Mouse (Mus musculus): ENCODE measurements around the gene Ttyh2. TPM values are rescaled to one million over a fixed set of nuclear protein-coding genes. Genes with fewer than 3 reads are reported as not detected.

The Ttyh2 gene
- polyA plus RNA-seq, 1 experiment: 130 TPM

GRCm38 (mm10) chr11:114685526-114686040, 10.4 kb downstream of the Ttyh2 start:
- Histone ChIP-seq H3K27me3 (ENCODE audit: control insufficient read depth, insufficient read depth, low read length) (no peaks in the 10 kb centered on the region), H3K36me3 (ENCODE audit: control insufficient read depth, insufficient read depth, low read length) (peaks cover 22% of the 10 kb centered on the region), H3K4me1 (ENCODE audit: control insufficient read depth, insufficient read depth, insufficient read length, low read length) (peaks cover 25% of the 10 kb centered on the region), H3K27ac (ENCODE audit: insufficient read depth, low read depth, low read length) (no peak overlapping the region), H3K4me3 (ENCODE audit: low read depth, low read length) (no peak overlapping the region)
- WGBS: 90% methylated on average over 9 of the region's 9 CpGs
- no peak for TF ChIP-seq CTCF (IDR thresholded peaks at IDR 0.05; ENCODE audit: extremely low read depth, insufficient read length, insufficient replicate concordance, low read depth, low read length)
- no peak for TF ChIP-seq POLR2A (IDR thresholded peaks at IDR 0.05; ENCODE audit: low read depth, low read length)

DNA sequence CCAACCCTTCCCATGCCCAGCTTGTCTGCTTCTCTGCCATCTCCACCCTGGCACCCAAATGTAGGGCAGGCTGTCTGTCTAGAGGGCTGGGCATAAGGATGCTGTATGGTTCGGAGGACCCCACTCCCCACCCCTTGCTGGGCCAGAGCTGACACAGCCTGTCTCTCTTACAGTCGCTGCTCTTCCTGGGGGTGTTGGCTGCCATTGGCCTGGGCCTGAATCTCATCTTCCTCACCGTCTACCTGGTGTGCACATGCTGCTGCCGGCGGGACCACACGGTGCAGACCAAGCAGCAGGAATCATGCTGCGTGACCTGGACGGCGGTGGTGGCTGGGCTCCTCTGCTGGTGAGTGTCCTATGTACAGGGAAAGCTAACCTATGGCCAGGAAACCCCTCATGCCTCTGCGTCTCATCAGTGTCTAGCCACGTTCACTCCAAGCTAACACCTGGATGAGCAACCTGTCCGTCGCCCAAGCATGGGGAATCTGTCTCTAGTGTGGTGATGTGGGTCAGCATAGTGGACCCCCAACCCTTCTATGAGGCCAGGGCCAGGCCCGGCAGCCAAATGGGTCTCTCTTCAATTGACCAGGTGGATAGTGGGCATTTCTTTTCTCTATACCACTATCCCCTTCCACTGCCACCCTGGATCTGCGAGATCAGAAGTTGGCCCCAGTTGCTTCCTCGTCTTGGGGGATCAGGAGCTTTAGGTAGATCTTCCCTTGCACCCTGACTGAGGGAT, 11.2 kb downstream of the Ttyh2 start:
- Histone ChIP-seq H3K27me3 (ENCODE audit: control insufficient read depth, insufficient read depth, low read length) (no peaks in the 10 kb centered on the region), H3K4me3 (ENCODE audit: low read depth, low read length) (no peak overlapping the region), H3K27ac (ENCODE audit: insufficient read depth, low read depth, low read length) (no peak overlapping the region), H3K4me1 (ENCODE audit: control insufficient read depth, insufficient read depth, insufficient read length, low read length) (peaks cover 20% of the 10 kb centered on the region), H3K36me3 (ENCODE audit: control insufficient read depth, insufficient read depth, low read length) (peaks cover 26% of the 10 kb centered on the region)
- WGBS: 90% methylated on average over 16 of the region's 16 CpGs
- TF ChIP-seq CTCF (IDR thresholded peaks at IDR 0.05; ENCODE audit: extremely low read depth, insufficient read length, insufficient replicate concordance, low read depth, low read length) (no peak), POLR2A (IDR thresholded peaks at IDR 0.05; ENCODE audit: low read depth, low read length) (no peak)

GRCm38 (mm10) chr11:114687574-114688188, 12.4 kb downstream of the Ttyh2 start:
- Histone ChIP-seq H3K36me3 (ENCODE audit: control insufficient read depth, insufficient read depth, low read length) (peaks cover 34% of the 10 kb centered on the region), H3K27ac (ENCODE audit: insufficient read depth, low read depth, low read length) (no peak overlapping the region), H3K27me3 (ENCODE audit: control insufficient read depth, insufficient read depth, low read length) (no peaks in the 10 kb centered on the region), H3K4me1 (ENCODE audit: control insufficient read depth, insufficient read depth, insufficient read length, low read length) (peaks cover 14% of the 10 kb centered on the region), H3K4me3 (ENCODE audit: low read depth, low read length) (no peak overlapping the region)
- WGBS: 61% methylated on average over 10 of the region's 10 CpGs
- TF ChIP-seq CTCF (IDR thresholded peaks at IDR 0.05; ENCODE audit: extremely low read depth, insufficient read length, insufficient replicate concordance, low read depth, low read length): no peak
- TF ChIP-seq POLR2A (IDR thresholded peaks at IDR 0.05; ENCODE audit: low read depth, low read length): no peak

DNA sequence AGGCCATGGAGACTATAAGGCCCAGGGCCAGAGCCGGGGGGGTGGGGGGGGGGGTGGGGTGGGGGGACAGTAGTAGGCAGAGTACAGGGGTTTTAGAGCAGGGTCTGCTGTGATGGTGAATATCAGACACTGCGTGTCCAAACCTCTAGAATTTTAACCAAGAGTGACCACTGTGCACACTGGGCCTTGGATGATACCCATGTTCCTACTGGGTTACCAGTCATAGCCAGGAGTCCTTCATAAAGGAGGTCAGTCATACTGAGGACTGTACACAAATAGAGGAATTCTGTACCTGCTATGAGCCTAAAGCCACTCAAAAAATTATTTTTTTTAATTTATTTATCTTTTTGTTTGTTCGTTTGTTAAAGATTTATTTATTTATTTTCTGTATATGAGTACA, 13.5 kb downstream of the Ttyh2 start:
- Histone ChIP-seq H3K36me3 (ENCODE audit: control insufficient read depth, insufficient read depth, low read length) (peaks cover 37% of the 10 kb centered on the region), H3K27me3 (ENCODE audit: control insufficient read depth, insufficient read depth, low read length) (no peaks in the 10 kb centered on the region), H3K4me3 (ENCODE audit: low read depth, low read length) (no peak overlapping the region), H3K27ac (ENCODE audit: insufficient read depth, low read depth, low read length) (no peak overlapping the region), H3K4me1 (ENCODE audit: control insufficient read depth, insufficient read depth, insufficient read length, low read length) (peaks cover 8% of the 10 kb centered on the region)
- TF ChIP-seq CTCF (IDR thresholded peaks at IDR 0.05; ENCODE audit: extremely low read depth, insufficient read length, insufficient replicate concordance, low read depth, low read length) (no peak), POLR2A (IDR thresholded peaks at IDR 0.05; ENCODE audit: low read depth, low read length) (no peak)
- 82% methylated on average over 3 of the region's 3 CpGs for WGBS

- WGBS: 92% methylated on average over 15 of the region's 15 CpGs
- H3K4me3 ChIP-seq (ENCODE audit: low read depth, low read length): no peak overlapping the region
- peaks cover 42% of the 10 kb centered on the region for H3K36me3 ChIP-seq (ENCODE audit: control insufficient read depth, insufficient read depth, low read length)
- TF ChIP-seq CTCF (IDR thresholded peaks at IDR 0.05; ENCODE audit: extremely low read depth, insufficient read length, insufficient replicate concordance, low read depth, low read length) (no peak), POLR2A (IDR thresholded peaks at IDR 0.05; ENCODE audit: low read depth, low read length) (no peak)
- H3K27me3 ChIP-seq (ENCODE audit: control insufficient read depth, insufficient read depth, low read length): no peaks in the 10 kb centered on the region
- no peaks in the 10 kb centered on the region for H3K4me1 ChIP-seq (ENCODE audit: control insufficient read depth, insufficient read depth, insufficient read length, low read length)
- H3K27ac ChIP-seq (ENCODE audit: insufficient read depth, low read depth, low read length): no peak overlapping the region
These were observed 15.0 kb downstream of the Ttyh2 start for GRCm38 (mm10) chr11:114690192-114690591.

DNA sequence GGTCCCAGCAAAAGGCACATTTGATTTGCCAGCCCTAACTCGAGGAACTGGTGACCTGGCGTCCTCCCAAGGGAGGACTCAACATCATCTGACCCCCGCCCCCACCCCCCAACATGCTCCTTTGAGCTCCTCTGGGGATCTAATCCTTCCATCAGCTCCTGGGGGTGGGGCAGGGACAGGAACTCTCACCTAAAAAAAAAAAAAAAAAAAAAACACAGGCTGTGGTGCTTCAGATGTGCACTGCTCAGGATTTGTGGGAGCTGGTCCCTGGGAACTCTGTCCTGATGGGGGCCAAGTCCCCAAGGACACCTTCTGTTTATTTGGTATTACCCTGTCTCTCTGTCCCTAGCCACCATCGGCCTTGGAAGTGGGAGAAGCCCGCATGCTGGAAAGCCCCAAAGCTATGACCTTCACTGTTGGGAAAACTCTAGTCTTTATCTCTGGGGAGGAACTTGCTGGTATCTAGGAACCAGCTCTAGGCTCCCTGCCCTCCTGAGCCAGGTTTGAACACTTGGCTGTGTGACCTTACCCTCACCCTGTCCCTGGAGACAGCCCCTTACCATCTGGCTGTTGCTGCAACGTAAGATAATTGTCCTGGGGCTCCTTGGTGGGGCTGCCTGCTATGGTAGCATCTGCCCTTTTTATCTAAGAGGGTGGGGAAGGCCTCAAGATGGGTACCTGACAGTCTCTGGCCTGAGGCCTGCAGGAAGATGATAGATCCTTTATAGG, 16.4 kb downstream of the Ttyh2 start:
- Histone ChIP-seq H3K27ac (ENCODE audit: insufficient read depth, low read depth, low read length) (no peak overlapping the region), H3K36me3 (ENCODE audit: control insufficient read depth, insufficient read depth, low read length) (peaks cover 45% of the 10 kb centered on the region), H3K4me3 (ENCODE audit: low read depth, low read length) (no peak overlapping the region), H3K27me3 (ENCODE audit: control insufficient read depth, insufficient read depth, low read length) (no peaks in the 10 kb centered on the region), H3K4me1 (ENCODE audit: control insufficient read depth, insufficient read depth, insufficient read length, low read length) (no peaks in the 10 kb centered on the region)
- TF ChIP-seq CTCF (IDR thresholded peaks at IDR 0.05; ENCODE audit: extremely low read depth, insufficient read length, insufficient replicate concordance, low read depth, low read length): no peak
- 79% methylated on average over 6 of the region's 6 CpGs for WGBS

DNA sequence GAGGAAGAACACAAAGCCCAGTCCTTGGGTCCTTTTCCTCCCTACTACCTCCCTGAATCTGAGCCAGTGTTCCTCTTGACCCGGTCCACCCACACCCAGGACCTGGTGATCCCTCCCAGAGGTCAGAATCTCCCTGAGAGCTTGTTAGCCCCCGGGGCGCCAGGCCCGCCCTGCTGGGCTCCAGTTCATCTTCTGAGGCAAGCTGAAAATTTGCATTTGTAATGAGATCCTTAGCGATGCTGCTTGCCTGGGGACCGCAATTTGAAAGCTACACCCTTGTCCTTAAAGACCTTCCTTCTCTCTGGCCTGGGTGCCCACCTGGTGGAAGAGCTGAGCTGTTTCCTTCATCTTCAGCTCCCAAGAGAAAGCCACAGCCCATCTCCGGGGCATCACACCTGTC, 17.4 kb downstream of the Ttyh2 start:
- Histone ChIP-seq H3K4me3 (ENCODE audit: low read depth, low read length) (no peak overlapping the region), H3K27me3 (ENCODE audit: control insufficient read depth, insufficient read depth, low read length) (no peaks in the 10 kb centered on the region), H3K27ac (ENCODE audit: insufficient read depth, low read depth, low read length) (no peak overlapping the region), H3K36me3 (ENCODE audit: control insufficient read depth, insufficient read depth, low read length) (peaks cover 48% of the 10 kb centered on the region), H3K4me1 (ENCODE audit: control insufficient read depth, insufficient read depth, insufficient read length, low read length) (no peaks in the 10 kb centered on the region)
- WGBS: 81% methylated on average over 7 of the region's 7 CpGs
- TF ChIP-seq POLR2A (IDR thresholded peaks at IDR 0.05; ENCODE audit: low read depth, low read length) (no peak), CTCF (IDR thresholded peaks at IDR 0.05; ENCODE audit: extremely low read depth, insufficient read length, insufficient replicate concordance, low read depth, low read length) (no peak)

Measured in small intestine, adult 2 months (tissue).